Mouse (Mus musculus) heart, adult 11 months (tissue): ENCODE data around the gene Gpcpd1.
A peak's percentile ranks its signal among the peaks of the same experiment; 100 is the strongest.

Experiments
- DNase-seq: peaks from one replicate; pipeline ENCODE4 v3.0.0; 2022

Gpcpd1 gene

GRCm38 (mm10) chr2:132516130-132517030 is 71.1 kb downstream of the Gpcpd1 start:
- DNase-seq, result peak; percentile 79

GRCm38 (mm10) chr2:132515607-132516006 is 71.9 kb downstream of the Gpcpd1 start:
- peak; percentile 83 for DNase-seq

GRCm38 (mm10) chr2:132515076-132515475 is 72.5 kb downstream of the Gpcpd1 start:
- DNase-seq, result peak; percentile 76

GRCm38 (mm10) chr2:132514353-132514752 is 73.2 kb downstream of the Gpcpd1 start:
- DNase-seq, result peak; percentile 94

- DNase-seq, result peak; percentile 76
Observed at GRCm38 (mm10) chr2:132513371-132514181, 74.0 kb downstream of the Gpcpd1 start.

GRCm38 (mm10) chr2:132512977-132513351 is 74.6 kb downstream of the Gpcpd1 start:
- no peak for DNase-seq

- peak; percentile 85 for DNase-seq
Observed at GRCm38 (mm10) chr2:132512051-132512976, 75.2 kb downstream of the Gpcpd1 start.

GRCm38 (mm10) chr2:132511011-132511818 is 76.3 kb downstream of the Gpcpd1 start:
- DNase-seq, result peak; percentile 35

GRCm38 (mm10) chr2:132509714-132510113 is 77.8 kb downstream of the Gpcpd1 start:
- DNase-seq, result peak; percentile 27

- peak; percentile 36 for DNase-seq
Observed at GRCm38 (mm10) chr2:132509261-132509660, 78.3 kb downstream of the Gpcpd1 start.

- peak; percentile 16 for DNase-seq
Observed at GRCm38 (mm10) chr2:132507521-132507920, 80.0 kb downstream of the Gpcpd1 start.

GRCm38 (mm10) chr2:132507091-132507490 is 80.4 kb downstream of the Gpcpd1 start:
- DNase-seq, result no peak

- DNase-seq, result peak; percentile 25
Observed at GRCm38 (mm10) chr2:132505828-132506227, 81.7 kb downstream of the Gpcpd1 start.

GRCm38 (mm10) chr2:132498344-132498743 is 89.2 kb downstream of the Gpcpd1 start:
- peak; percentile 41 for DNase-seq

GRCm38 (mm10) chr2:132497412-132498135 is 90.0 kb downstream of the Gpcpd1 start:
- peak; percentile 77 for DNase-seq

GRCm38 (mm10) chr2:132493184-132493583 is 94.3 kb downstream of the Gpcpd1 start:
- DNase-seq, result peak; percentile 77

- peak; percentile 83 for DNase-seq
Observed at GRCm38 (mm10) chr2:132485454-132485853, 102.1 kb downstream of the Gpcpd1 start.

GRCm38 (mm10) chr2:132481547-132481946 is 106.0 kb downstream of the Gpcpd1 start:
- peak; percentile 18 for DNase-seq
